Mouse (Mus musculus): ENCODE results near the gene 4930556J24Rik. TPM values are rescaled to one million over a fixed set of nuclear protein-coding genes. Genes with fewer than 3 reads are reported as not detected.

Gene 4930556J24Rik
- total and polyA plus RNA-seq, 2 experiments from 2014 or later, result 0.16 to 0.26 TPM

GRCm38 (mm10) chr11:3900296-3900695 is 76.3 kb downstream of the 4930556J24Rik start:
- Histone ChIP-seq H3K9ac (replicated peaks; ENCODE audit: low read length, poor library complexity, severe bottlenecking) (no peak overlapping the region), H3K4me2 (ENCODE audit: low read depth, low read length, poor library complexity, severe bottlenecking) (no peak overlapping the region), H3K27me3 (ENCODE audit: insufficient read depth, low read length) (no peaks in the 10 kb centered on the region), H3K9me3 (ENCODE audit: low read length) (no peaks in the 10 kb centered on the region), H3K4me3 (ENCODE audit: low read depth, low read length) (no peak overlapping the region), H3K27ac (ENCODE audit: low read depth, low read length) (no peak overlapping the region), H3K4me1 (ENCODE audit: insufficient read depth, low read length) (no peaks in the 10 kb centered on the region), H3K36me3 (ENCODE audit: insufficient read depth, low read length) (peaks cover 24% of the 10 kb centered on the region)
- TF ChIP-seq CTCF (IDR thresholded peaks at IDR 0.05), result no peak
- 91% methylated on average over 6 of the region's 6 CpGs for WGBS
- ATAC-seq (ENCODE audit: low FRiP score) (no peak), DNase-seq (ENCODE audit: low spot score) (no peak)

DNA sequence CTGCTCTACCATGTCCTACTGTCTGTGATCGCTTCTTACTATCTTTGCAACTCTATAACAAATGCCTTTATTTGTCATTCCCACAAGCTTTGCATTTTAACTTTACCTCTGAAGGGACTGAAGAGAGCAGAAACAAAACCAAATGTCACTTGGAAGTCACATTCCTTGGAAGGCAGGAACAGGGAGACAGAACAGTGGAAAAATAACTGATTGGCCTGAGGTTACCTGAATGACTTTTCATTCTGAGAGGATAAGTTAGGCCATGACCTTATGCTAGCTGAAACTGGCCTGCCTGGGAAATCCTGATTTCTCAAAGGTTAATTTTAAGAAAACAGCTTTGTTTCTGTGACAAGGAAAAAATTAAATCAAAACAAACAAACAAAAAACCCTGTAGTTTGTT is 80.6 kb downstream of the 4930556J24Rik start:
- Histone ChIP-seq H3K27ac (ENCODE audit: low read depth, low read length) (no peak overlapping the region), H3K4me3 (ENCODE audit: low read depth, low read length) (no peak overlapping the region), H3K36me3 (ENCODE audit: insufficient read depth, low read length) (peaks cover 19% of the 10 kb centered on the region), H3K9me3 (ENCODE audit: low read length) (no peaks in the 10 kb centered on the region), H3K9ac (replicated peaks; ENCODE audit: low read length, poor library complexity, severe bottlenecking) (no peak overlapping the region), H3K27me3 (ENCODE audit: insufficient read depth, low read length) (no peaks in the 10 kb centered on the region), H3K4me2 (ENCODE audit: low read depth, low read length, poor library complexity, severe bottlenecking) (no peak overlapping the region), H3K4me1 (ENCODE audit: insufficient read depth, low read length) (0 out of 2 replicates have a peak, but pooled peaks cover 3% of the 10 kb centered on the region)
- TF ChIP-seq CTCF (IDR thresholded peaks at IDR 0.05), result no peak
- WGBS, result 91% methylated on average over 1 of the region's 1 CpGs
- no peak for DNase-seq (ENCODE audit: low spot score)
- ATAC-seq (ENCODE audit: low FRiP score), result no peak

DNA sequence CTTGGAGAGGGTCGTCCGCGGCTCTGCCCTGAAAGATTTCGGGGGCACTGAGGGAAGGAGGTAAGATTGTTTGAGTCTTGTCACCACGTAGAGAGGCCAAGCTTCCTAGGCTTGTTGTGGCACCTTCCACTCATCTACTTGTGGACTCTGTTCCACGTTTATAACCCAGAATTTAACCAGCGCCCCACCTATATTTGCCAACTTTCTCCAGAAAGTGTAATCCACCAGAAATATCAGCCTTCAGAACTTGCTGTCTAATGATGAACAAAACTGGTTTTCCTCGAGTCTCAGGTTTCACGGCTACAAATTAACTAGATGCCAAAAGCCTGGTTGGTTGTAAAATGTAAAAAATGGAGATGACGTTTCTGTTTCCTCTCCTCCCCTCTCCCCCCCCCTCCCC is 81.1 kb downstream of the 4930556J24Rik start:
- Histone ChIP-seq H3K4me1 (ENCODE audit: insufficient read depth, low read length) (0 out of 2 replicates have a peak, but pooled peaks cover 3% of the 10 kb centered on the region), H3K4me3 (ENCODE audit: low read depth, low read length) (peak overlapping the region; percentile 52), H3K36me3 (ENCODE audit: insufficient read depth, low read length) (peaks cover 19% of the 10 kb centered on the region), H3K9me3 (ENCODE audit: low read length) (no peaks in the 10 kb centered on the region), H3K27ac (ENCODE audit: low read depth, low read length) (peak overlapping the region; percentile 75), H3K4me2 (ENCODE audit: low read depth, low read length, poor library complexity, severe bottlenecking) (peak overlapping the region; percentile 78), H3K27me3 (ENCODE audit: insufficient read depth, low read length) (no peaks in the 10 kb centered on the region), H3K9ac (replicated peaks; ENCODE audit: low read length, poor library complexity, severe bottlenecking) (peak overlapping the region; percentile 76)
- peak; percentile 3; the same call in 1 of the 2 replicates for ATAC-seq (ENCODE audit: low FRiP score)
- WGBS, result 4% methylated on average over 10 of the region's 10 CpGs
- no peak for TF ChIP-seq CTCF (IDR thresholded peaks at IDR 0.05)
- no peak for DNase-seq (ENCODE audit: low spot score)

DNA sequence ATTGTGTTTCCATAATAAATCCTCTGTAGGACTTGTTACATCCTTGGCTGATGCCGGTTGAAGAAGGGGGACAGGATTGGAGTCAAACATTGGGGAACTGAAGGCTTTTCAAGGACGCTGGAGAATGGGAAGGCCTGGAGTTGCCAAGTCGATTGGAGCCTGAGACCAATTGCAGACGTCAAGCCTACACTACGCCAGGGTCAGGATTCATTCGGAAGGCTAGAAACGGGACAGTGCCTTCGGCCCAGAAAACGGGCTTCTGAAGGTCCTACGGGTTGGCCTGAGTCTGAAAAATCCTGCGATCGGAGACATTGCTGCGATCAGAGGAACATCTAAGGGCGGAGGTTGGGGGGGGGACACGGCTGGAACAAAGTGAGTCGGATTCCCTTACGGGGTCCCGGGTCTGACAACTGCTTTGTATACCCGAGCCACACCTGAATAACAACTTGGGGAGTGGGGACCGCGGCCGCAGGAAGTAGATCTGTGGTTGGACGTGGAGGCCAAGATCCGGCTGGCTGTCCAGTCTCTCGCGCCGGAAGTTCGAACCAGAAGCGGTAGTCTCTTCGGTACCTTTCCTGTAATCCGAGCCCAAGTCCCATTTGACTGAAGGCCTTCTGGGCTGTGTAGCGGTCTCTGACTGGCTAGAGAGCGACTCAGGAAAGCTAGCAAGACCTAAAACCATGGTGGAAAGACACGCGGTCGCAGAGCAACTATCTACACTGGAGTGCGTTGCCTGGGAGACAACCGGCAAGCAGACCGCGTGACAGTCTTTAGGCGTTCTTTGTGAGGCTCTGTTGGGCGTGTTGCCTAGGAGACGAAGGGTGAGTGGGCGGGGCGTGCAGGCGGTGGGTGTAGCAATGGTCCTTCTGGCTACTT is 81.9 kb downstream of the 4930556J24Rik start, which contains the start of the genes 4921536K21Rik and Dusp18:
TSS of gene 4921536K21Rik (minus strand) at position 693 of the 876 bp plus-strand sequence.
TSS of gene Dusp18 (plus strand) at position 835 of the 876 bp plus-strand sequence.
- no peak for TF ChIP-seq CTCF (IDR thresholded peaks at IDR 0.05)
- H3K4me3 ChIP-seq (ENCODE audit: low read depth, low read length), result peak within 1 kb of the TSS; percentile 52
- WGBS, result 2% methylated on average over 46 of the region's 46 CpGs

DNA sequence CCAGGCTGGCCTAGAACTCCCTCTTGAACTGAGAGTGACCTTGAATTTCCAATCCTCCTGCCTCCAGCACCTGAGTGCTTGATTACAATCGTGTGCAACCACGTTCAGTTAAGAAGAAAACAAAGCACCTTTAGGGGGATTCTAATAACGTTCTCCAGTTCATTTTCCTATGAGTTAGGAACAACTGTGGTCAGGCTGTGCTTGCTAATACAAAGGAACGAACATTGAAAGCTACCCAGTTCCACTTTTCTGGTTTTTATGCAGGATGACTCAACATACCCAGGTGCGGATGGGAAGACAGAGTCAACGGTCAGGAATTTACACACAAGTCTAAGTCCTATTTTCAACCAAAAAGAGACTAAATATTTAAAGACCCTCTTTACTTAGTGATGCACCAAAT is 82.6 kb downstream of the 4930556J24Rik start:
- H3K9me3 ChIP-seq (ENCODE audit: low read length), result no peaks in the 10 kb centered on the region
- no peaks in the 10 kb centered on the region for H3K27me3 ChIP-seq (ENCODE audit: insufficient read depth, low read length)
- H3K4me2 ChIP-seq (ENCODE audit: low read depth, low read length, poor library complexity, severe bottlenecking), result peak overlapping the region; percentile 78
- H3K36me3 ChIP-seq (ENCODE audit: insufficient read depth, low read length), result peaks cover 19% of the 10 kb centered on the region
- WGBS, result 84% methylated on average over 6 of the region's 6 CpGs
- peak overlapping the region; percentile 76; the same call in 1 of the 2 replicates for H3K9ac ChIP-seq (replicated peaks; ENCODE audit: low read length, poor library complexity, severe bottlenecking)
- 0 out of 2 replicates have a peak, but pooled peaks cover 3% of the 10 kb centered on the region for H3K4me1 ChIP-seq (ENCODE audit: insufficient read depth, low read length)
- TF ChIP-seq CTCF (IDR thresholded peaks at IDR 0.05), result no peak
- 0 out of 2 replicates have a peak overlapping the region, but pooled peaks have one; percentile 75 for H3K27ac ChIP-seq (ENCODE audit: low read depth, low read length)
- peak overlapping the region; percentile 52 for H3K4me3 ChIP-seq (ENCODE audit: low read depth, low read length)
- DNase-seq (ENCODE audit: low spot score) (no peak), ATAC-seq (ENCODE audit: low FRiP score) (no peak)

More for the DNA sequence above, 81.9 kb downstream of the 4930556J24Rik start, which contains the start of the genes 4921536K21Rik and Dusp18:
- Histone ChIP-seq H3K9ac (replicated peaks; ENCODE audit: low read length, poor library complexity, severe bottlenecking) (peak within 1 kb of the TSS; percentile 76), H3K36me3 (ENCODE audit: insufficient read depth, low read length) (peaks cover 19% of the 10 kb centered on the region), H3K27me3 (ENCODE audit: insufficient read depth, low read length) (no peaks in the 10 kb centered on the region), H3K9me3 (ENCODE audit: low read length) (no peaks in the 10 kb centered on the region), H3K27ac (ENCODE audit: low read depth, low read length) (peak within 1 kb of the TSS; percentile 75), H3K4me2 (ENCODE audit: low read depth, low read length, poor library complexity, severe bottlenecking) (peak within 1 kb of the TSS; percentile 78), H3K4me1 (ENCODE audit: insufficient read depth, low read length) (0 out of 2 replicates have a peak, but pooled peaks cover 3% of the 10 kb centered on the region)
- DNase-seq (ENCODE audit: low spot score) (peak; percentile 96), ATAC-seq (ENCODE audit: low FRiP score) (peak; percentile 97)

Other genes starting within 250 kb of the 4930556J24Rik start
- gene Osbp2, start 112.9 kb downstream of the 4930556J24Rik start, total RNA-seq (2014; rRNA removed), result 67.2 and 96.0 TPM in 2 replicates
- gene Osbp2, start 112.9 kb downstream of the 4930556J24Rik start, polyA plus RNA-seq (2015; fragmentation: Nextera tagmentation; extraction: Ambion mirVana), result 51.8 and 52.5 TPM in 2 replicates
- 0.49 and 0.61 TPM in 2 replicates for gene 4921536K21Rik, start 81.7 kb downstream of the 4930556J24Rik start, total RNA-seq (2014; rRNA removed)
- gene 4921536K21Rik, start 81.7 kb downstream of the 4930556J24Rik start, polyA plus RNA-seq (2015; fragmentation: Nextera tagmentation; extraction: Ambion mirVana), result 0.28 and 0.41 TPM in 2 replicates
- gene Dusp18, start 81.5 kb downstream of the 4930556J24Rik start, total RNA-seq (2014; rRNA removed), result 20.7 and 23.7 TPM in 2 replicates
- gene Dusp18, start 81.5 kb downstream of the 4930556J24Rik start, polyA plus RNA-seq (2015; fragmentation: Nextera tagmentation; extraction: Ambion mirVana), result 20.5 and 24.1 TPM in 2 replicates
- 48.2 and 56.5 TPM in 2 replicates for gene Slc35e4, start 62.1 kb downstream of the 4930556J24Rik start, total RNA-seq (2014; rRNA removed)
- gene Slc35e4, start 62.1 kb downstream of the 4930556J24Rik start, polyA plus RNA-seq (2015; fragmentation: Nextera tagmentation; extraction: Ambion mirVana), result 27.3 and 27.4 TPM in 2 replicates
- 20.9 and 28.8 TPM in 2 replicates for gene Tcn2, start 44.6 kb downstream of the 4930556J24Rik start, total RNA-seq (2014; rRNA removed)
- 22.0 and 27.0 TPM in 2 replicates for gene Tcn2, start 44.6 kb downstream of the 4930556J24Rik start, polyA plus RNA-seq (2015; fragmentation: Nextera tagmentation; extraction: Ambion mirVana)
- gene Pes1, start 12.8 kb downstream of the 4930556J24Rik start, total RNA-seq (2014; rRNA removed), result 36.1 and 37.7 TPM in 2 replicates
- gene Pes1, start 12.8 kb downstream of the 4930556J24Rik start, polyA plus RNA-seq (2015; fragmentation: Nextera tagmentation; extraction: Ambion mirVana), result 49.0 TPM in 2 replicates
- 17.0 and 20.9 TPM in 2 replicates for gene Gal3st1, start 6.9 kb upstream of the 4930556J24Rik start, total RNA-seq (2014; rRNA removed)
- 12.7 and 14.4 TPM in 2 replicates for gene Gal3st1, start 6.9 kb upstream of the 4930556J24Rik start, polyA plus RNA-seq (2015; fragmentation: Nextera tagmentation; extraction: Ambion mirVana)
- gene Sec14l4, start 54.7 kb upstream of the 4930556J24Rik start, total RNA-seq (2014; rRNA removed), result not detected in 2 replicates
- gene Sec14l4, start 54.7 kb upstream of the 4930556J24Rik start, polyA plus RNA-seq (2015; fragmentation: Nextera tagmentation; extraction: Ambion mirVana), result 0.05 TPM in 1 of 2 replicates, not detected in the other
- 1.5 and 1.8 TPM in 2 replicates for gene Sec14l3, start 88.1 kb upstream of the 4930556J24Rik start, total RNA-seq (2014; rRNA removed)
- gene Sec14l3, start 88.1 kb upstream of the 4930556J24Rik start, polyA plus RNA-seq (2015; fragmentation: Nextera tagmentation; extraction: Ambion mirVana), result 4.3 and 5.1 TPM in 2 replicates
- gene Mtfp1, start 118.7 kb upstream of the 4930556J24Rik start, total RNA-seq (2014; rRNA removed), result 13.5 and 17.7 TPM in 2 replicates
- 15.4 and 19.6 TPM in 2 replicates for gene Mtfp1, start 118.7 kb upstream of the 4930556J24Rik start, polyA plus RNA-seq (2015; fragmentation: Nextera tagmentation; extraction: Ambion mirVana)
- 8.2 and 13.2 TPM in 2 replicates for gene Sec14l2, start 146.6 kb upstream of the 4930556J24Rik start, total RNA-seq (2014; rRNA removed)
- 5.5 and 6.9 TPM in 2 replicates for gene Sec14l2, start 146.6 kb upstream of the 4930556J24Rik start, polyA plus RNA-seq (2015; fragmentation: Nextera tagmentation; extraction: Ambion mirVana)
- gene Rnf215, start 158.4 kb upstream of the 4930556J24Rik start, total RNA-seq (2014; rRNA removed), result 93.8 and 112 TPM in 2 replicates
- gene Rnf215, start 158.4 kb upstream of the 4930556J24Rik start, polyA plus RNA-seq (2015; fragmentation: Nextera tagmentation; extraction: Ambion mirVana), result 49.2 and 52.9 TPM in 2 replicates
- gene Ccdc157, start 183.5 kb upstream of the 4930556J24Rik start, total RNA-seq (2014; rRNA removed), result 22.0 and 23.3 TPM in 2 replicates
- gene Ccdc157, start 183.5 kb upstream of the 4930556J24Rik start, polyA plus RNA-seq (2015; fragmentation: Nextera tagmentation; extraction: Ambion mirVana), result 9.0 and 10.7 TPM in 2 replicates
- 46.0 and 49.6 TPM in 2 replicates for gene Sf3a1, start 183.6 kb upstream of the 4930556J24Rik start, total RNA-seq (2014; rRNA removed)
- gene Sf3a1, start 183.6 kb upstream of the 4930556J24Rik start, polyA plus RNA-seq (2015; fragmentation: Nextera tagmentation; extraction: Ambion mirVana), result 34.2 and 37.3 TPM in 2 replicates
- gene Tbc1d10a, start 210.0 kb upstream of the 4930556J24Rik start, total RNA-seq (2014; rRNA removed), result 41.9 and 48.4 TPM in 2 replicates
- 31.9 and 36.2 TPM in 2 replicates for gene Tbc1d10a, start 210.0 kb upstream of the 4930556J24Rik start, polyA plus RNA-seq (2015; fragmentation: Nextera tagmentation; extraction: Ambion mirVana)
- gene Castor1, start 241.4 kb upstream of the 4930556J24Rik start, total RNA-seq (2014; rRNA removed), result 9.7 and 10.6 TPM in 2 replicates
- gene Castor1, start 241.4 kb upstream of the 4930556J24Rik start, polyA plus RNA-seq (2015; fragmentation: Nextera tagmentation; extraction: Ambion mirVana), result 4.9 and 7.5 TPM in 2 replicates

Data from midbrain, postnatal 0 days (tissue).